Mouse (Mus musculus): Measurements from ENCODE around the gene Crnkl1. TPM values are rescaled to one million over a fixed set of nuclear protein-coding genes. Genes with fewer than 3 reads are reported as not detected.
"Not testable (repeated sequence)": the region's sequence is repeated elsewhere in the genome, so short reads cannot be mapped to it uniquely, and the experiment has no call there.

The Crnkl1 gene
- total RNA-seq, 1 experiment = 35.0 TPM

DNA sequence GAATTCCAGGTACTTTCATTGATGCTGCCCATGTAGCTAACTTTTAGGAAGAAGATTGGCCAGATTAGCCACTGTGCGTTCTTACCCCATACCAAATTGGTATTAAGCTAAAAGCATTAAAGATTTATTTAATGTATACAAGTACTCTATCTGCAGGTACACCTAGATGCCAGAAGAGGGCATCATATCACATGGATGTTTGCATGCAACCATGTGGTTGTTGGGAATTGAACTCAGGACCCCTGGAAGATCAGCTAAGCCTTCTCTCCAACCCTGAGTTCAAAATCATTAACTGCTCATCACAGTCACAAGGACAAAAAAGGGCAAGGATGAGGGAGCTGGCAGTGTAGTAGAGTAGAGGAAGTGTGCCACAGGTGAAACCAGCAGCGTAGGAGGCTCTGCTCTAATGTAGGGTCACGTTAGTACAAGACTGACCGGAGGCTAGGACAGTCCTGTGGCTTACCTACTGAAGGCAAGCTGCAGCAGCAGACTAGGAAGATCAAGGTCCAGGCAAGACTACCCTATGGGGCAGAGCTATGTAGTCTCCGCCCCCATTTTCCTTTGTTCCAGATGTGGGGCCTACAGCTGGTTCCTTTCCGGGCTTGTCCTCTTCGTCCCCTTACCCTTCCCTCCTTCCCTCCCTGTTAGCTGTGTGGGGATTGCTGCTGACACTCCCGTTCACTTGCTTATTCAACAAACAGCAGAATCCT lies 13.7 kb downstream of the Crnkl1 start:
- Histone ChIP-seq H3K27ac (ENCODE audit: insufficient read depth, low read depth, low read length, poor library complexity, severe bottlenecking) (no peak overlapping the region), H3K4me3 (ENCODE audit: insufficient read depth in 1 of 2, low read depth in 1 of 2, low read length in 2 of 2, poor library complexity in 1 of 2, severe bottlenecking in 1 of 2) (no peak overlapping the region), H3K4me1 (ENCODE audit: control insufficient read depth in 2 of 2, insufficient read depth in 2 of 2, low read length in 2 of 2, poor library complexity in 1 of 2) (peaks cover 0 to 3% of the 10 kb centered on the region in 2 experiments; a peak in 1 of 4 replicates), H3K9me3 (ENCODE audit: control insufficient read depth, insufficient read depth, low read depth, low read length) (no peaks in the 10 kb centered on the region), H3K9ac (ENCODE audit: insufficient read depth, low read depth, low read length, poor library complexity, severe bottlenecking) (no peak overlapping the region), H3K36me3 (ENCODE audit: control insufficient read depth, insufficient read depth, low read length, poor library complexity, severe bottlenecking) (peaks cover 33% of the 10 kb centered on the region)
- in situ Hi-C loops (cut with MboI; ENCODE audit: low sequenced_read_pairs in 2 of 2, unreplicated experiment in 2 of 2) = no loop called here
- DNase-seq (ENCODE audit: low read depth, low spot score) = no peak
- TF ChIP-seq HCFC1 (IDR thresholded peaks at IDR 0.05; ENCODE audit: borderline replicate concordance, insufficient read depth, low read length) (no peak), ZC3H11A (IDR thresholded peaks at IDR 0.05; ENCODE audit: borderline replicate concordance, low read depth, low read length) (no peak), ZNF384 (IDR thresholded peaks at IDR 0.05; ENCODE audit: low read depth, low read length) (no peak), CHD2 (IDR thresholded peaks at IDR 0.05; ENCODE audit: low read depth, low read length) (no peak), MAFK (IDR thresholded peaks at IDR 0.05; ENCODE audit: insufficient read depth, low read depth, low read length) (no peak)

DNA sequence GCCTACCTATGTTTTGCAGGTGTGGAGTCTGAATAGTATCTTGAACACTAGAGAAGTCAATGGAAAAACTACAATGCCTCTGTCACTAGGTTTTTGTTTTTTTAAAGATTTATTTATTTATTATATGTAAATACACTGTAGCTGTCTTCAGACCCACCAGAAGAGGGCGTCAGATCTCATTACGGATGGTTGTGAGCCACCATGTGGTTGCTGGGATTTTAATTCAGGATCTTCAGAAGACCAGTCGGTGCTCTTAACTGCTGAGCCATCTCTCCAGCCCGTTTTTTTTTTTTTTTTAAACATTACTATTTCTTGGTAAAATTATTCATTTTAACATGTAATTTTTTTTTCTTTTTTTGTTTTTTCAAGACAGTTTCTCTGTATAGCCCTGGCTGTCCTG lies 28.9 kb downstream of the Crnkl1 start:
- H3K4me3 ChIP-seq (ENCODE audit: insufficient read depth in 1 of 2, low read depth in 1 of 2, low read length in 2 of 2, poor library complexity in 1 of 2, severe bottlenecking in 1 of 2) = peak overlapping the region in 1 of 2 experiments; percentile 30; a peak in 1 of 4 replicates
- H3K9me3 ChIP-seq (ENCODE audit: control insufficient read depth, insufficient read depth, low read depth, low read length); DNase-seq (ENCODE audit: low read depth, low spot score); H3K9ac ChIP-seq (ENCODE audit: insufficient read depth, low read depth, low read length, poor library complexity, severe bottlenecking); in situ Hi-C loops (cut with MboI; ENCODE audit: low sequenced_read_pairs in 2 of 2, unreplicated experiment in 2 of 2); H3K27ac ChIP-seq (ENCODE audit: insufficient read depth, low read depth, low read length, poor library complexity, severe bottlenecking): not testable (repeated sequence)
- H3K36me3 ChIP-seq (ENCODE audit: control insufficient read depth, insufficient read depth, low read length, poor library complexity, severe bottlenecking) = peaks cover 15% of the 10 kb centered on the region
- peak; percentile 76 for TF ChIP-seq ZNF384 (IDR thresholded peaks at IDR 0.05; ENCODE audit: low read depth, low read length)
- peaks cover 4 to 15% of the 10 kb centered on the region in 2 experiments; a peak in 3 of 4 replicates for H3K4me1 ChIP-seq (ENCODE audit: control insufficient read depth in 2 of 2, insufficient read depth in 2 of 2, low read length in 2 of 2, poor library complexity in 1 of 2)

DNA sequence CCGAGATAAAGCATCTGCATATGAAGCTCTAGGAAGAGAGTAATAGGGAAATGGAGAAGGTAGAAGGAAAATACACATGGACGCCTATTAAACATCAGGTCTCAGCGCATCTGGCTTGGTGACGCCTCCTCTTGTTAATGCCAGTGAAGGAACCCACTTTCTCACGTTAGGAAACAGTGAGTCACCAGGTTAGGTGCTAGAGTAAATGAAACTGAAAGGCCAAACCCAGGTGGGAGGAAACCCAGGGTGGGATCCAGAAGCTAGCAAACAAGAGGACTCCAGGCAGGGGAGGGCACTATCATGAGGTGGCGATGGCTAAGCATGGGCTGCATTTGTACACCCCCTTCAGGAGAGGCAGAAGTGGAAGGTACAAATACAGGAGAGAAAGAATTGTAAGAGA lies 29.7 kb downstream of the Crnkl1 start:
- peak overlapping the region; percentile 18 for H3K9ac ChIP-seq (ENCODE audit: insufficient read depth, low read depth, low read length, poor library complexity, severe bottlenecking)
- H3K9me3 ChIP-seq (ENCODE audit: control insufficient read depth, insufficient read depth, low read depth, low read length) = no peaks in the 10 kb centered on the region

DNA sequence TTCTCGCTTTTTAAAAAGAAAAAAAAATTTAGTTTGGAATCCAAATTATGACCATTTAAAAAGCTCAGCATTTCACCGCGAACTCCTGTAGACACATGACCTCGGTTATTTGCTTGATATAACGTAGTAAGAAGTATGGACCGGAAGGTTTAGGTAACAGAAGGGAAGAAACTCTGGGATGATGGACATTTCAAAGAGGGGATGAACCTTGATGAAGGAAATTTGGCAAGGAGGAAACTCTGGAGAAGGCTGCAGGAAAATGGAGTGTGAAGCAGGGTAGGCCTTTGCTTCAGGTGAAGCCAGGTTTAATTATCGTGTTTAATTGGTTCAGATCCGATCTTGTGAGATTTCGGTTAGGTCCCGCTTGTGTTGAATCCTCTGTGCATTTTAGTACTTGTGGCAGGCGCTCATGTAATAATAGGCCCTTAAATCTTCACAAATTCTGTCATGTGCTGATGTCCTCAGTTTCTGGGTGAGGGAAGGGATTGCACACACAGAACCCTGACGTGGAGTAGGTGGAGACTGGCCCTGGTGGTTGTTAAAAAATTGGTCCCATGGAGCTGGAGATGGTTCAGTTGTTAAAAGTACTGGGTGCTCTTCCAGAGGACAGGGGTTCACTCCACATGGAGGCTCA lies 30.7 kb downstream of the Crnkl1 start:
- Histone ChIP-seq H3K4me1 (ENCODE audit: control insufficient read depth in 2 of 2, insufficient read depth in 2 of 2, low read length in 2 of 2, poor library complexity in 1 of 2) (peaks cover 6 to 15% of the 10 kb centered on the region in 2 experiments; a peak in 3 of 4 replicates), H3K9me3 (ENCODE audit: control insufficient read depth, insufficient read depth, low read depth, low read length) (no peaks in the 10 kb centered on the region), H3K27ac (ENCODE audit: insufficient read depth, low read depth, low read length, poor library complexity, severe bottlenecking) (no peak overlapping the region), H3K36me3 (ENCODE audit: control insufficient read depth, insufficient read depth, low read length, poor library complexity, severe bottlenecking) (peaks cover 11% of the 10 kb centered on the region), H3K4me3 (ENCODE audit: insufficient read depth in 1 of 2, low read depth in 1 of 2, low read length in 2 of 2, poor library complexity in 1 of 2, severe bottlenecking in 1 of 2) (peak overlapping the region; percentile 90 to 92), H3K9ac (ENCODE audit: insufficient read depth, low read depth, low read length, poor library complexity, severe bottlenecking) (peak overlapping the region; percentile 93)
- DNase-seq (ENCODE audit: low read depth, low spot score) = no peak
- in situ Hi-C loops (cut with MboI; ENCODE audit: low sequenced_read_pairs in 2 of 2, unreplicated experiment in 2 of 2) = no loop called here
- no peak for TF ChIP-seq HCFC1 (IDR thresholded peaks at IDR 0.05; ENCODE audit: borderline replicate concordance, insufficient read depth, low read length)
- no peak for TF ChIP-seq ZC3H11A (IDR thresholded peaks at IDR 0.05; ENCODE audit: borderline replicate concordance, low read depth, low read length)
- TF ChIP-seq ZNF384 (IDR thresholded peaks at IDR 0.05; ENCODE audit: low read depth, low read length) = no peak
- no peak for TF ChIP-seq CHD2 (IDR thresholded peaks at IDR 0.05; ENCODE audit: low read depth, low read length)
- no peak for TF ChIP-seq MAFK (IDR thresholded peaks at IDR 0.05; ENCODE audit: insufficient read depth, low read depth, low read length)

More for the DNA sequence above, 29.7 kb downstream of the Crnkl1 start:
- in situ Hi-C loops (cut with MboI; ENCODE audit: low sequenced_read_pairs in 2 of 2, unreplicated experiment in 2 of 2) = no loop called here
- peaks cover 4 to 15% of the 10 kb centered on the region in 2 experiments; a peak in 3 of 4 replicates for H3K4me1 ChIP-seq (ENCODE audit: control insufficient read depth in 2 of 2, insufficient read depth in 2 of 2, low read length in 2 of 2, poor library complexity in 1 of 2)
- H3K36me3 ChIP-seq (ENCODE audit: control insufficient read depth, insufficient read depth, low read length, poor library complexity, severe bottlenecking) = peaks cover 13% of the 10 kb centered on the region
- no peak for DNase-seq (ENCODE audit: low read depth, low spot score)
- H3K27ac ChIP-seq (ENCODE audit: insufficient read depth, low read depth, low read length, poor library complexity, severe bottlenecking) = no peak overlapping the region
- peak overlapping the region; percentile 19 to 90; a peak in 2 of 4 replicates for H3K4me3 ChIP-seq (ENCODE audit: insufficient read depth in 1 of 2, low read depth in 1 of 2, low read length in 2 of 2, poor library complexity in 1 of 2, severe bottlenecking in 1 of 2)
- TF ChIP-seq HCFC1 (IDR thresholded peaks at IDR 0.05; ENCODE audit: borderline replicate concordance, insufficient read depth, low read length) (no peak), ZC3H11A (IDR thresholded peaks at IDR 0.05; ENCODE audit: borderline replicate concordance, low read depth, low read length) (no peak), MAFK (IDR thresholded peaks at IDR 0.05; ENCODE audit: insufficient read depth, low read depth, low read length) (no peak), CHD2 (IDR thresholded peaks at IDR 0.05; ENCODE audit: low read depth, low read length) (no peak), ZNF384 (IDR thresholded peaks at IDR 0.05; ENCODE audit: low read depth, low read length) (no peak)

Measured in ES-E14 (cell line).